Mouse (Mus musculus): ENCODE data around the gene Zfpm1.
"Not testable (repeated sequence)": the region's sequence is repeated elsewhere in the genome, so short reads cannot be mapped to it uniquely, and the experiment has no call there.

The Zfpm1 gene

GRCm38 (mm10) chr8:122299581-122300254 is 17.8 kb downstream of the Zfpm1 start:
- DNase-seq, result no peak

- DNase-seq, result no peak
These were observed 19.1 kb downstream of the Zfpm1 start for GRCm38 (mm10) chr8:122301081-122301480.

DNA sequence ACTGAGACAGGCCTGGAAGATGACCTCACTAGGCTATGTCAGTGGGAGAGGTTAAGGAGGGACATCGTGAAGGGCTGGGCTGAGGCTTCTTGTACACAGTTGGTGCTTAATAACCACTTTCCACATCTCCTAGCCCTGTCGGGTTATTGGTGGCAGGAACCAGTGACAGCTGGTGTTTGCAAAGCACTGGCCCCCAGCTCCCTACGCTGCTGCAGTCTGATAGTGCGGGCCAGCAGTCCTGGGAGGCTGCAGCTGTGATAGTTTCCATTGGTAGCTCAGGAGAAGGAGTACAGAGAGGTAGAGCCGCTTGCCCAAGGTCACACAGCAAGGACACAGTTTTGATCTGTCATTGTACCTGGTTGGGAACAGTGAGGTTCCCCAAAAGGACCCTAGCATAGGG is 19.9 kb downstream of the Zfpm1 start:
- DNase-seq, result no peak

DNA sequence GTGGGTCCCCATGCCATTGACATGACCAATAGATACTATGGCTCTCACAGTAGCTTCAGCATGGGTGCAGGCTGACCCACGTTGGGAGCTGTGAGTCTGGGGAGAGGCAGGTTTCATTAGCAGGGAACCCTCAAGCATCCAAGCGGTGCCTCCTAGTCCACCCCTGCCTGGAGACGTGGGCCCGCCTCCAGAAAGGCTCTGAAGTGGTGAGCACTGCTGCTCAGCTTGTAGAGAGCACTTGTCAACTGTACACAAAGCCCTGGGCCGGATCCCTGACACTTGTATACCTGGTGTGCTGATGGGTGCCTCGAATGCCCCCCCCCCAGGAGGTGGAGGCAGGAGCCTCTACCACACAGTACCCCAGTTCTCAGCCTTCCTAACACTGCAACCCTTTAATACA is 21.5 kb downstream of the Zfpm1 start:
- no peak for DNase-seq

- no peak for DNase-seq
These were observed 22.1 kb downstream of the Zfpm1 start for GRCm38 (mm10) chr8:122304058-122304457.

GRCm38 (mm10) chr8:122306660-122307399 is 24.9 kb downstream of the Zfpm1 start:
- DNase-seq, result no peak

GRCm38 (mm10) chr8:122307836-122308235 is 25.9 kb downstream of the Zfpm1 start:
- DNase-seq, result no peak

DNA sequence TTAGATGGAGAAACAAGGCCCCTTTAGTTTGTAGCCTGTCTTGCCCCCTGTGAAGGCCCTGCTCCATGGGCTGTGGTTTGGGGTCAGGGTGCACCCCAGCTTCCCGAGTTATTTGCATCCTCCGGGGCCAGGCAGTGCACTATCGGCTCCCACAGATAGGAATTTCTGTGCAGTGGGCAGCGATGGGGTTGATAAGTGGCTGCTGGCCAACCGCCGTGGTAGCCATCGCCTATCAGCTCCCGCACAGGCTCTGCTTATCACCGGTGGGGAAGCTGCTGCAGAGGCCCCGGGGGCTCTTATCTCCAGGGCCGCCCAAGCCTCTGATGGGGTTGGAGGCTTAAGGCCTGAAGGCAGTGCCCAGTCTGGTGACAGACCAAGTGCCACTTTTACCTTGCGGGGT is 27.3 kb downstream of the Zfpm1 start:
- DNase-seq, result no peak

DNA sequence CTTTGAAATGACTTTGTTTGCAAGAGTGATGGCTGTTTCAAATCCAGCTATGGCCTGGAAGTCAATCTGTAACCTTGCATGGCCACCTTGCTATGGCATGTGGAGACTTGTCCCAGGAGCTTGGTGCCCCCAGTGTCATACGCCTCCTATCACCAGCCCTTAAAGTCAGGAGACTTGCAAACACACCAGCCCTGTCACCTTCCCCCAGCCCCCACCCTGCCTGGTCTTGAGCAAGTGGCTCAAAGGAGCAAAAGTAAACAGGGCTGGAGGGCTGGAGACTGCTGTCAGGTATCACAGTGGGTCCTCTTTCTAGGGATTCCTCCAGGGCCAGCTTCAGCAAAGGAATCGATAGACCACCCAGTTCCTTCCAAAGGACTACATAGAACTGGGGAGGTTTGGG is 29.2 kb downstream of the Zfpm1 start:
- no peak for DNase-seq

DNA sequence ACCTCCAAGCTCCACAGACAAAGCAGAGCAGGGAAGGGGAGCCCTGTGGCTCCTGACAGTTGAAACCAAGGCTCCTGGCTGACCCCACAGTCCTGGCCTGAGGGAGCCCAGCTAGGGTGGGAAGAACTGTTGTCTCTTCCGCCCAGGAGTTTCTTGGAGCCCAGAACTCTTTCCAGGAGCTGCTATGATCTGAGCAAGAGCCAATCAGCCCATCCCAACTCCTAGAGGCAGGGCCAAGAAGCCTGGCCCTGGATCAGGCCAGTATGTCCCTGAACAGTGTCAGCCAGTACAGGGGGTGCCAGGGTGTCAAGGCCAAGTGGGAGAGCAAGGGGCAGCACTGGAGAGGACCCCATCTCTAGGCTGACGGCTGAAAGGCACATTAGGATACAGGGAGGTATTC is 30.6 kb downstream of the Zfpm1 start:
- no peak for DNase-seq

- DNase-seq, result no peak
These were observed 31.4 kb downstream of the Zfpm1 start for GRCm38 (mm10) chr8:122313310-122313709.

GRCm38 (mm10) chr8:122314899-122315496 is 33.1 kb downstream of the Zfpm1 start:
- no peak for DNase-seq

DNA sequence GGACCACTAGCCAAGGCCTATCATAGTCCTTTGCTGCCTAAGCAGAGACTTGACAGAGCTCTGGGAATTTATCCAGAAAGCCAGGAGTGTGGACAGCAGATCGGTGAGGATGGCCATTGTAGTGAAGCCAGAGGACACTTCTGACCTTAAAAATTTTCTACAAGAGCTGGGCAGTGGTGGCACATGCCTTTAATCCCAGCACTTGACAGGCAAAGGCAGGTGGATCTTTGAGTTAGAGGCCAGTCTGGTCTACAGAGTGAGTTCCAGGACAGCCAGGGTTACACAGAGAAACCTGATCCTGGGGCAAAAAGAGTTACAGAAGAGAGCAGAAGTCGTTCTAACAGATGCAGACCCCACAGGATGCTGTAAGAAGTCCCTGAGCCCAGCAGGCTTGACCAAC is 34.5 kb downstream of the Zfpm1 start:
- DNase-seq, result no peak

DNA sequence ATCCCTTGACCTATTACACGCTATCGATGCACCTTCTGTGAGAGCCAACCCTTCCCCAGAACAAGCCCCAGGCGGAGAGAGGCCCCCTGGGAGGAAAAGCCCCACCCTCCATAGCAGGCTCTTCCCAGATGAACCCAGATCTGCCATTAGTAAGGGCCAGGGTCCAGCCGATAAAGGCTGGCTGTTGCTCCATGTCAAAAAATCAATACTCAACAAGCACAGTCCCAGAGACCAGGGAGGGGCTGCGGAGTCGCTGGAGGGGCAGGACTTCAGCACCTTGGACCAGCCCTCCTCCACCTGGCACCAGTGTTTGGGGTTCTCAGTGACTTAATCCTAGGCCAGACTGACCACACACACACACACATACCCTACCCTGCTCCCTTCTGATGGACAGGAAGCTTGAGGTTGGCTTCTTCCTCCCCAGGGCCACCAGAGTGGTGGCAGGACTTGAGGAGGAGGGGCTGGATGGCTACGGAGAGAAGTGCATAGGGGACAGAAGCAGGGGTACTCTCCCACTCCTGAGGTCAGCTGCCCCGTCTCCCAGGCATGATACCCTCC is 36.1 kb downstream of the Zfpm1 start:
- DNase-seq, result no peak

DNA sequence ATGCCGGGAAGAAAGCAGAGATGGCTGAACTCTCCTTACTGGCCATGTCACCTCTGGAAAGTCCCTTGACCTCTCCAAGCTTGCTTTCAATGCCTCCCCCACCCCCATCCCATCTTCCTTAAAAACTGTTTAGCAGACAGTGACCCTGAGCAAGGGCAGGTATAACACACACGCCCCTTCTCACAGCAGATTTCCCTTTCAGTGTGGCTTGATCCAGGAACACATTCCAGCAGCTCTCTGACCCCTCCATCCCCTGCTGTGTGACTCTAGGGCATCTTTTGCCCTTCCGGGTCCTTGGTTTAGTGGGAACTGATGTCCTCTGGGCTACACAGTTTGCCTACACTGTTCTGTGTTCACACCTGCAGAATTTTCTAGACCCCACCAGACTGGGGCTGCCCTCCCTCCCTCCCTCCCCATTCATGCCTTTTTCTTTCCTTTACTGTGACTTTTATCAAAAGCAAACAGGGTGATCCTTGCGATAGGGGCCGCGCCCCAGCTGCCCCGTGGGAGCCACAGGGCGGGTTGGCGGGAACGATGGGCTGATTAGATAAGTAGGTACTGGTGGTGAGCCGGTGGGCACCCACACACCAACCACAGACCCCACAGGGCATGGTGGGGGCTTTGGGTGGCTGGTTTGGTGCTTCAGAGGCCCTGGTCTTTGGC is 37.2 kb downstream of the Zfpm1 start:
- no peak for DNase-seq

- DNase-seq, result no peak
These were observed 37.8 kb downstream of the Zfpm1 start for GRCm38 (mm10) chr8:122319708-122320075.

DNA sequence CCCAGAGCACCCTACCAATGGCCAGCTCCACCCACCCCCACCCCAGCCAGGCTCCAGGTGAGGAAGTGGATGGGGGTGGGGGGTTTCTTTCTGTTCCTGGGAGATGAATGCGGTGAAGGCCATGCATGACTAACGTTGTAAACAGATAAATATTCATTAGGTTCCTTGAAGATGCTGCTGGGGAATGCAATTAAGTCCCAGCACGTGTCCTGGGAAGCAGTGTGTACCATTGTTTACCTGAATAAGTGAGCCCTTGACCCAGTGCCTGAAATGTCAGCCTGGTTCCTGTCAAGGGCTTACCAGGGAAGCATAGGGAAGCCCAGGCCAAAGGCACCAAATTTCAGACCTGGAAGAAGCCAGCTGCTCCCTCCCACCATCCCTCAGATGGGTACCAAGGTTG is 38.6 kb downstream of the Zfpm1 start:
- DNase-seq, result no peak

GRCm38 (mm10) chr8:122321455-122321921 is 39.5 kb downstream of the Zfpm1 start:
- no peak for DNase-seq

GRCm38 (mm10) chr8:122322126-122322525 is 40.2 kb downstream of the Zfpm1 start:
- DNase-seq, result no peak

DNA sequence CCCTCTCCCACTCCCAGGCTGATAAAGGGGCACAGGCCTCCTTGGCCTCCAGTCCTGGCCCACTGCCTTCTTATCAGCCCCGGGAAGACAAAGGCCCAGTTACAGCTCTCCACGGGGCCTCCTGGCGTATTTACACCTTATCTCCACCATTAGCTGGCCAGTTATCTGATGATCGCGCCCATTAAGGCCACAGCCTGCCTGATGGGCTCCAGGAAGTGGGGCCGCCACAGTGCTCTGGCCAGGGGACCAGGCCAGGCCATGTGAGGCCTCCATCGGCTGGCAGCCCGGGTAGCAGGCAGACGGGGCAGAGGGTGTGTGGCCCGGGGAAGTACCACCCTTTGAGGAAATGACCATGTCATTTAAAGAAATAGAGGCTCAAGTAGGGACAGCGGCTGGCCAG is 40.9 kb downstream of the Zfpm1 start:
- no peak for DNase-seq

DNA sequence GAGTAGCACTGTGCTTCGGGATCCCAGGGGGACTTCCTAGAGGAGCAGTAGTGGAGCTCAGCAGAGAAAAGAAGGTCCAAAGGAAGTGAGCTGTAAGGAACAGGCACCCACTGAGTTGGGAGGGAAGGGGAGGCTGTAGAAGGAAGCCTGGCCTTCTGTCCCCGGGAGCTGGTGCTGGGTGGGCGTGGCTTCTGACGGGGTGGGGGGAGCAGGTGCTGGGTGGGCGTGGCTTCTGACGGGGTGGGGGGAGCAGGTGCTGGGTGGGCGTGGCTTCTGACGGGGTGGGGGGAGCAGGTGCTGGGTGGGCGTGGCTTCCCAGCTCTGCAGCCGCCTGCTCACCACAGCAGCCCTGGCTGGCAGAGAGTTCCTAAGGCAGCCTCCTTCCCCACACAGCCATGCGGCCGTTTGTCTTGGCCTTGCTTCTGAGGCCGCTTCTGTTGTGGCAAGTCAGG is 42.0 kb downstream of the Zfpm1 start:
- DNase-seq, result not testable (repeated sequence)

DNA sequence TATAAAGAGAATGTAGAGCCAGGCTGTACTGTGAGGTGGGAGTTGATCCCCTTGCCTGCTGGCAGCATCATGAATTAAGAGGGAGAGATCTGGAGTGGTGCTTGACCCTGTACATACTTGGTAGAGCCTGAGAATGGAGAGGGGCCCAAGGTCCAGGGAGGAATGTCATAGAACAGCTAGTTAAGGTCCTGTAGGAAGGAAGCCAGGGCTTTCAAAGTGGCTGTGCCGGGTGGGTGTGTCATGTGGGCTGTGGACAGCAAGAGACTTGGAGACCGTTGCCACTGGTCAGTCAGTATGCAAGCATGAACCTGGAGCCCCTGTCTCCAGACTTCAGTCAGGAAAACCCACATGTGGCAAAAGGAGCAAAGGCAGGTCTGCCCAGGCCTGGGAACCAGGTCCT is 43.3 kb downstream of the Zfpm1 start:
- DNase-seq, result no peak

GRCm38 (mm10) chr8:122326114-122326542 is 44.2 kb downstream of the Zfpm1 start:
- DNase-seq, result no peak
